Mouse (Mus musculus): ENCODE data around the gene Atp6v1a. TPM values are rescaled to one million over a fixed set of nuclear protein-coding genes. Genes with fewer than 3 reads are reported as not detected.

Atp6v1a gene
- polyA plus RNA-seq, 1 experiment from 2014 or later = 55.2 TPM

- Histone ChIP-seq H3K4me2 (no peak overlapping the region), H3K27ac (no peak overlapping the region), H3K36me3 (replicated peaks) (no peaks in the 10 kb centered on the region), H3K4me1 (no peaks in the 10 kb centered on the region), H3K9ac (no peak overlapping the region), H3K27me3 (no peaks in the 10 kb centered on the region), H3K9me3 (no peaks in the 10 kb centered on the region), H3K4me3 (replicated peaks) (no peak overlapping the region)
- ATAC-seq (ENCODE audit: low FRiP score) = no peak
- WGBS = 87% methylated on average over 4 of the region's 4 CpGs
Observed at GRCm38 (mm10) chr16:44132300-44132699, 7.2 kb downstream of the Atp6v1a start.

GRCm38 (mm10) chr16:44126437-44126836, 13.1 kb downstream of the Atp6v1a start:
- 86% methylated on average over 4 of the region's 4 CpGs for WGBS
- no peaks in the 10 kb centered on the region for H3K36me3 ChIP-seq (replicated peaks)
- H3K4me1 ChIP-seq = no peaks in the 10 kb centered on the region
- no peaks in the 10 kb centered on the region for H3K27me3 ChIP-seq
- H3K4me2 ChIP-seq = no peak overlapping the region
- no peaks in the 10 kb centered on the region for H3K9me3 ChIP-seq
- no peak overlapping the region for H3K4me3 ChIP-seq (replicated peaks)
- no peak for ATAC-seq (ENCODE audit: low FRiP score)
- H3K9ac ChIP-seq = no peak overlapping the region
- no peak overlapping the region for H3K27ac ChIP-seq

- no peak for ATAC-seq (ENCODE audit: low FRiP score)
- no peaks in the 10 kb centered on the region for H3K27me3 ChIP-seq
- H3K4me1 ChIP-seq = no peaks in the 10 kb centered on the region
- H3K4me3 ChIP-seq (replicated peaks) = no peak overlapping the region
- no peak overlapping the region for H3K9ac ChIP-seq
- no peak overlapping the region for H3K4me2 ChIP-seq
- no peaks in the 10 kb centered on the region for H3K9me3 ChIP-seq
- H3K27ac ChIP-seq = no peak overlapping the region
- 87% methylated on average over 2 of the region's 2 CpGs for WGBS
- no peaks in the 10 kb centered on the region for H3K36me3 ChIP-seq (replicated peaks)
Observed at GRCm38 (mm10) chr16:44125436-44125835, 14.1 kb downstream of the Atp6v1a start.

- Histone ChIP-seq H3K4me2 (no peak overlapping the region), H3K4me3 (replicated peaks) (no peak overlapping the region), H3K27ac (no peak overlapping the region), H3K36me3 (replicated peaks) (no peaks in the 10 kb centered on the region), H3K27me3 (no peaks in the 10 kb centered on the region), H3K9ac (no peak overlapping the region), H3K4me1 (no peaks in the 10 kb centered on the region), H3K9me3 (no peaks in the 10 kb centered on the region)
- WGBS = 100% methylated on average over 1 of the region's 1 CpGs
- ATAC-seq (ENCODE audit: low FRiP score) = no peak
Observed at GRCm38 (mm10) chr16:44124713-44125112, 14.8 kb downstream of the Atp6v1a start.

- H3K4me1 ChIP-seq = no peaks in the 10 kb centered on the region
- no peak overlapping the region for H3K4me2 ChIP-seq
- no peak overlapping the region for H3K9ac ChIP-seq
- H3K27ac ChIP-seq = no peak overlapping the region
- no peaks in the 10 kb centered on the region for H3K36me3 ChIP-seq (replicated peaks)
- ATAC-seq (ENCODE audit: low FRiP score) = no peak
- 92% methylated on average over 2 of the region's 2 CpGs for WGBS
- H3K27me3 ChIP-seq = no peaks in the 10 kb centered on the region
- H3K4me3 ChIP-seq (replicated peaks) = no peak overlapping the region
- no peaks in the 10 kb centered on the region for H3K9me3 ChIP-seq
Observed at GRCm38 (mm10) chr16:44123786-44124185, 15.7 kb downstream of the Atp6v1a start.

- Histone ChIP-seq H3K36me3 (replicated peaks) (no peaks in the 10 kb centered on the region), H3K4me1 (no peaks in the 10 kb centered on the region), H3K27me3 (no peaks in the 10 kb centered on the region), H3K9ac (no peak overlapping the region), H3K4me3 (replicated peaks) (no peak overlapping the region), H3K27ac (no peak overlapping the region), H3K9me3 (no peaks in the 10 kb centered on the region), H3K4me2 (no peak overlapping the region)
- WGBS = 92% methylated on average over 7 of the region's 7 CpGs
- ATAC-seq (ENCODE audit: low FRiP score) = no peak
Observed at GRCm38 (mm10) chr16:44122982-44123725, 16.4 kb downstream of the Atp6v1a start.

- no peaks in the 10 kb centered on the region for H3K27me3 ChIP-seq
- H3K36me3 ChIP-seq (replicated peaks) = no peaks in the 10 kb centered on the region
- no peaks in the 10 kb centered on the region for H3K4me1 ChIP-seq
- H3K27ac ChIP-seq = no peak overlapping the region
- H3K4me3 ChIP-seq (replicated peaks) = no peak overlapping the region
- H3K9me3 ChIP-seq = no peaks in the 10 kb centered on the region
- 94% methylated on average over 6 of the region's 6 CpGs for WGBS
- ATAC-seq (ENCODE audit: low FRiP score) = no peak
- H3K9ac ChIP-seq = no peak overlapping the region
- no peak overlapping the region for H3K4me2 ChIP-seq
Observed at GRCm38 (mm10) chr16:44122574-44122973, 16.9 kb downstream of the Atp6v1a start.

GRCm38 (mm10) chr16:44122122-44122521, 17.4 kb downstream of the Atp6v1a start:
- H3K36me3 ChIP-seq (replicated peaks) = no peaks in the 10 kb centered on the region
- WGBS = 88% methylated on average over 6 of the region's 6 CpGs

GRCm38 (mm10) chr16:44119753-44120501, 19.6 kb downstream of the Atp6v1a start:
- no peak overlapping the region for H3K27ac ChIP-seq
- H3K36me3 ChIP-seq (replicated peaks) = 0 out of 2 replicates have a peak, but pooled peaks cover 13% of the 10 kb centered on the region
- no peaks in the 10 kb centered on the region for H3K27me3 ChIP-seq
- no peak overlapping the region for H3K4me2 ChIP-seq
- H3K9ac ChIP-seq = no peak overlapping the region
- H3K9me3 ChIP-seq = no peaks in the 10 kb centered on the region
- WGBS = 87% methylated on average over 7 of the region's 7 CpGs
- no peak for ATAC-seq (ENCODE audit: low FRiP score)
- H3K4me1 ChIP-seq = no peaks in the 10 kb centered on the region
- no peak overlapping the region for H3K4me3 ChIP-seq (replicated peaks)

More at GRCm38 (mm10) chr16:44122122-44122521, 17.4 kb downstream of the Atp6v1a start:
- H3K27ac ChIP-seq = no peak overlapping the region
- H3K4me1 ChIP-seq = no peaks in the 10 kb centered on the region
- H3K4me3 ChIP-seq (replicated peaks) = no peak overlapping the region
- no peaks in the 10 kb centered on the region for H3K9me3 ChIP-seq
- ATAC-seq (ENCODE audit: low FRiP score) = no peak
- H3K27me3 ChIP-seq = no peaks in the 10 kb centered on the region
- H3K4me2 ChIP-seq = no peak overlapping the region
- no peak overlapping the region for H3K9ac ChIP-seq

- H3K4me3 ChIP-seq (replicated peaks) = no peak overlapping the region
- no peak overlapping the region for H3K27ac ChIP-seq
- H3K9ac ChIP-seq = no peak overlapping the region
- 92% methylated on average over 4 of the region's 4 CpGs for WGBS
- no peaks in the 10 kb centered on the region for H3K4me1 ChIP-seq
- ATAC-seq (ENCODE audit: low FRiP score) = no peak
- no peaks in the 10 kb centered on the region for H3K9me3 ChIP-seq
- H3K27me3 ChIP-seq = no peaks in the 10 kb centered on the region
- H3K4me2 ChIP-seq = no peak overlapping the region
- H3K36me3 ChIP-seq (replicated peaks) = peaks cover 56% of the 10 kb centered on the region
Observed at GRCm38 (mm10) chr16:44109002-44109401, 30.5 kb downstream of the Atp6v1a start.

- no peaks in the 10 kb centered on the region for H3K9me3 ChIP-seq
- no peak overlapping the region for H3K9ac ChIP-seq
- H3K4me2 ChIP-seq = no peak overlapping the region
- no peak overlapping the region for H3K27ac ChIP-seq
- no peak for ATAC-seq (ENCODE audit: low FRiP score)
- WGBS = 88% methylated on average over 2 of the region's 2 CpGs
- no peaks in the 10 kb centered on the region for H3K4me1 ChIP-seq
- H3K4me3 ChIP-seq (replicated peaks) = no peak overlapping the region
- H3K27me3 ChIP-seq = no peaks in the 10 kb centered on the region
- peaks cover 72% of the 10 kb centered on the region for H3K36me3 ChIP-seq (replicated peaks)
Observed at GRCm38 (mm10) chr16:44105211-44105610, 34.3 kb downstream of the Atp6v1a start.

- Histone ChIP-seq H3K27me3 (no peaks in the 10 kb centered on the region), H3K4me2 (no peak overlapping the region), H3K9me3 (no peaks in the 10 kb centered on the region), H3K4me1 (no peaks in the 10 kb centered on the region), H3K36me3 (replicated peaks) (peaks cover 68% of the 10 kb centered on the region), H3K9ac (no peak overlapping the region), H3K27ac (no peak overlapping the region), H3K4me3 (replicated peaks) (no peak overlapping the region)
- 90% methylated on average over 18 of the region's 18 CpGs for WGBS
- no peak for ATAC-seq (ENCODE audit: low FRiP score)
Observed at GRCm38 (mm10) chr16:44103806-44104766, 35.4 kb downstream of the Atp6v1a start.

Measured in forebrain, embryonic 12.5 days (tissue).